Mouse (Mus musculus) embryonic fibroblast, embryonic 13.5 days (primary cell): ENCODE results near the gene Mgat1. TPM values are rescaled to one million over a fixed set of nuclear protein-coding genes. Genes with fewer than 3 reads are reported as not detected.
"Not testable (repeated sequence)": the region's sequence is repeated elsewhere in the genome, so short reads cannot be mapped to it uniquely, and the experiment has no call there.

Source experiments
- H3K27ac ChIP-seq: 2 replicates; pipeline ENCODE4 v1.5.1; 2012; ENCODE audit warnings: low read length, control low read depth, inconsistent platforms; ENCODE audit not compliant: insufficient read depth
- H3K4me1 ChIP-seq: 2 replicates; pipeline ENCODE4 v1.6.1; 2011; ENCODE audit warnings: low read length; ENCODE audit not compliant: control insufficient read depth, insufficient read depth
- H3K4me3 ChIP-seq: 2 replicates; pipeline ENCODE4 v1.5.1; 2011; ENCODE audit warnings: mild to moderate bottlenecking, control low read depth, low read length; ENCODE audit not compliant: insufficient read depth
- CTCF ChIP-seq: IDR thresholded peaks from 2 replicates; pipeline ENCODE4 v1.5.1; 2011; ENCODE audit warnings: mild to moderate bottlenecking, control low read depth, low read length, moderate library complexity, borderline replicate concordance; ENCODE audit not compliant: insufficient read depth
- POLR2A ChIP-seq: IDR thresholded peaks from 2 replicates; pipeline ENCODE4 v1.6.1; 2011; ENCODE audit warnings: low read depth, mild to moderate bottlenecking, control low read depth, low read length, moderate library complexity
- polyA plus RNA-seq: library from polyadenylated mRNA; stranded (reverse); fragments of >200 nt; gene quantifications from 2 replicates; pipeline ENCODE4 v1.2.4, GENCODE M21; 2011; ENCODE audit warnings: low read depth; ENCODE audit not compliant: missing spikeins, insufficient read length

Gene Mgat1
- polyA plus RNA-seq, result 79.0 and 92.6 TPM in 2 replicates

DNA sequence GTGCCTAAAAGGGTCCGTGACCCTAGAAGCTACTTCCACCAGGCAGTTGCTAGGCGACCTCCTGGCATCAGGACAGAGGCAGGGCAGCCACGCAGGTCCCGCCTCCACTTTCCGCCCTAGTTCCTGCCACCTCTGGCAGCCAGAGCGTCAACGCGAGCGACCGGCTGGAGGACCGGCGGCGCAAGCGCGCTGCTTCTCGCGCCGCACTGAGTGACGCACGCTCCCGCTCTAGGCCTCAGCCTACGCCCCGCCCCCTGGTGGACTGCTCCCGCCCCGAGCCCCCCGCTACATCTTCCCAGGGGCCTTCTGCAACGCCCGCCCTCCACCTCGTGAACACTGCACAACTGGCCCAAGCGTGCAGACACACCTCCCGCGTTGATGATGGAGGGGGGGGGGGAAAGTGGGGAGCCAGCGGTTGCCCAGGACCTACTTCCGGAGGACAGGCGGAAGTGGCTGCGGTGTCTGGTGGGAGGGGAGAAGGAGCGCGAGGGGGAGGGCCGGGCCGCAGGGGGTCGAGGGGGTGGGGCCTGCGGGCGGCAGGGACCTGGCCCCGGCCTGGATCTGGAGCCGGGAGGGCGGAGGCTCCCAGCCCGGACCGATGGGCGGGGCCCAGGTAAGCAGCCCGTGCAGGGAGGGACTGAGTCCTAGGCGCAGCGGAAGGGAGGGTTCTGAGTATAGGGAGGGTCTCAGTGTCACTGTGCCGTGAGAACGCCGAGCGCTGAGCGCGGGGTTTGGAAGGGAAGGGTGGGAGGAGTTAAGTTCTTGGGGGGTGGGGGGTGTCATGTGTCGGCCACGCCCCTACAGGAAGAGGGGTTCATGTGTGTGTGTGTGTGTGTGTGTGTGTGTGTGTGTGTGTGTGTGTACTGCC, at the start of gene Mgat1:
Mgat1 (plus strand) TSS at position 465 of the 868 bp plus-strand sequence.
- peak within 1 kb of the TSS; percentile 94 for H3K27ac ChIP-seq
- no peak for TF ChIP-seq CTCF
- TF ChIP-seq POLR2A, result peak; percentile 83
- peaks cover 14% of the 10 kb centered on the region for H3K4me1 ChIP-seq
- peak within 1 kb of the TSS; percentile 77 for H3K4me3 ChIP-seq

GRCm38 (mm10) chr11:49194771-49195170, 49.2 kb upstream of the Mgat1 start:
- H3K27ac ChIP-seq, H3K4me1 ChIP-seq, H3K4me3 ChIP-seq: not testable (repeated sequence)

DNA sequence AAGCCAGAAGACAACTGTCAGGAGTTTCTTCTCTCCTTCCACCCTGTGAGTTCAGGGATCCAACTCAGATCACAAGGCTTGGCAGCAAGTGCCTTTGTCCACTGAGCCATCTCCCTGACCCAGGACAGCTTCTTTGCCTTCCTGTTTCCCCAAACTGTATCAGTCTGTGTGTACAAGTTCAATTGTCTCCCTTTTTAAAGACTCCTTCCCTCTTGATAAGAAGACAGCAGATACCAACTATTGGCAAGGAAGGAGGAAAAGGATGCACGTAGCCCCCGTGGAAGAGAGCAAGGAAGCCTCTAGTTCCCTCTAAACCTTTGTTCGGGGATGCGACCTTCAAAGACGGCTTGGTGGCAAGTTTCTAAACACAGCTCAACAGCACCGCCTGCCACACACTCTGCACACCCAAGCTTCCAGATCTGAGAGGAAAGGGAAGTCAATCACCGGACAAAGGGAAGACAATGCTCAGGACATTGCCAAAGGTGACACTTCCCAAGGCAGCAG, 48.1 kb upstream of the Mgat1 start:
- H3K27ac ChIP-seq, result no peak overlapping the region
- peaks cover 6% of the 10 kb centered on the region; the same call in 1 of the 2 replicates for H3K4me1 ChIP-seq
- H3K4me3 ChIP-seq, result no peak overlapping the region
- TF ChIP-seq POLR2A (no peak), CTCF (no peak)

DNA sequence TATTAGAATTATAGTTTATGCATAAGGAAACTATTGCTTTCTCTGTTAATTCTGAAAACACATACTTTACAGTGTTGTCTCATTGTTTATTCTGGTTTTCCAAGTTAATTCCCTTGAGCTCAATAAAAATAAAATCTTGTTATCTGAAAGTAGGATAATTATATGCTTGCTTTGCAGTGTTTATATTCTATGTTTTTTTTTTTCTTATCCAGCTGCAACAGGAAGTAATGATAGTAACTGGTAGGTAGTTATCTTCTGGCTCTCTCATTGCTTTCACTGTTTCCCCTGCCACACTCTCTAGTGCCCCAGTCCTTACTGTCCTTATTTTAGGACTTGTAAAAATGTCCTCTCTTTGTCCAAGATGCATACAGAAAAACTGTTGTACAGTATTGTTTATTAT, 43.3 kb upstream of the Mgat1 start:
- H3K27ac ChIP-seq, result no peak overlapping the region
- TF ChIP-seq CTCF (no peak), POLR2A (no peak)
- H3K4me1 ChIP-seq, result peaks cover 4% of the 10 kb centered on the region
- H3K4me3 ChIP-seq, result no peak overlapping the region

- TF ChIP-seq POLR2A, result no peak
- no peak for TF ChIP-seq CTCF
- no peak overlapping the region for H3K4me3 ChIP-seq
- no peak overlapping the region for H3K27ac ChIP-seq
- H3K4me1 ChIP-seq, result peaks cover 4% of the 10 kb centered on the region
These were observed 42.8 kb upstream of the Mgat1 start for GRCm38 (mm10) chr11:49201142-49201541.

DNA sequence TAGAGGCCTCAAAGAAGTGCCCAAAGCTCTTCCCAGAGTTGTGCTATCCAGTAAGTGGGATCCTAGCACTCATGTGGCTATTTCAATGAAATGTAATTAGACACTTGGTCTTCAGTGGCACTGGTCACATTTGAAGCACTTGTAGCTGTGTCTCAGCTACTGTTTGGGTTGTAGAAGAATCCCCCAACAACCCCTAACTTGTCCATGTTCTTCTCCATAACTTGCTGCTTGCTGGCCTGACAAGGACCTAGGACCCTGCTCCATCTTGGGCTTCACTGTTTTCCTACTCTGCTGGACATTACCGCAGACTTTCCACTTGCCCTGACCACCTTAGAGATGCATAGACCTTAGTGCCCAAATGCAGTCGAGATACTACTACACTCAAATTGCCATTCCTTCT, 41.9 kb upstream of the Mgat1 start:
- H3K27ac ChIP-seq, result peak overlapping the region; percentile 95; the same call in 1 of the 2 replicates
- no peak for TF ChIP-seq CTCF
- TF ChIP-seq POLR2A, result no peak

DNA sequence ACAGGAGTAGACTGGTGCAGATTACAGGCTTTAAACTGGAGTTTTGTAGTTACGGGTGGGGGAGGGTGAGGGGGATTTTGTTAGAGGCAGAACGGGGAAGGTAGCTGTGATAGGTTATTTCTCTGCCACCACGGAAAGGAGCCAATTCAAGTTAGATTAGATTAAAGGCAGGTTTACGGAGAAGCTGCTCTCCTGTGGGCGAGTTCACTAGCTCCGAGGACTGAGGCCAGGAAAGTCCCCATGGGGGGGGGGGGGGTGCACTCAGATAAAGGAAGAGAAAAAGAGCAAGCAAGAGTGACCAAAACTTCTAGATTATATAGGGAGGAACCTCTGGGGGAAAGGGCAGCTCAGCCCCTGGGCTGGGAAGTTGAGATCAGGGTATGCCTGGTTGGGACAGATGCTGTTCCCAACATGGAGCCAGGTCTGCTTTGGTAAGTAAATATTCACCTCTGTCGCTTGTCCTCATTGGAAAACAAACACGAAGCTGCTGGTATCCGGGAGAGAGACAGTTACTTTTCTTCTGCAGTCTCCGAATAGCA, 41.4 kb upstream of the Mgat1 start:
- 0 out of 2 replicates have a peak, but pooled peaks have one; percentile 5 for TF ChIP-seq POLR2A
- no peak for TF ChIP-seq CTCF
- H3K27ac ChIP-seq, result peak overlapping the region; percentile 95
- peak overlapping the region; percentile 72 for H3K4me3 ChIP-seq
- H3K4me1 ChIP-seq, result peaks cover 4% of the 10 kb centered on the region

More for the DNA sequence above, 41.9 kb upstream of the Mgat1 start:
- peaks cover 4% of the 10 kb centered on the region for H3K4me1 ChIP-seq
- peak overlapping the region; percentile 72 for H3K4me3 ChIP-seq

GRCm38 (mm10) chr11:49203129-49203768, 40.7 kb upstream of the Mgat1 start, which contains the start of gene Zfp62:
Gene Zfp62, plus strand, starts transcription at chr11:49203292.
- Histone ChIP-seq H3K4me3 (peak within 1 kb of the TSS; percentile 72), H3K27ac (peak within 1 kb of the TSS; percentile 95), H3K4me1 (peaks cover 4% of the 10 kb centered on the region)
- TF ChIP-seq POLR2A (peak; percentile 67), CTCF (no peak)

- H3K27ac ChIP-seq, result peak overlapping the region; percentile 95
- H3K4me3 ChIP-seq, result peak overlapping the region; percentile 72
- TF ChIP-seq CTCF, result no peak
- peak; percentile 66 for TF ChIP-seq POLR2A
- H3K4me1 ChIP-seq, result peaks cover 4% of the 10 kb centered on the region
These were observed 40.1 kb upstream of the Mgat1 start for GRCm38 (mm10) chr11:49203771-49204497.
